Comparison of ENCODE assay signal across 12 mouse cellular contexts in genomic region chr1:128643316-128643776, GRCm38 (mm10). TPM values are rescaled to one million over a fixed set of nuclear protein-coding genes. Genes with fewer than 3 reads are reported as not detected.
DNase-seq lines count a peak whose midpoint lies in the region; ATAC-seq and TF ChIP-seq lines count a peak whose summit lies in the region.
"Had no signal": no experiment of that assay in that cellular context is flagged by ENCODE, and none has a peak within 500 bp of the region (broad histone marks: within the 10 kb centered on the region; RNA-seq: fewer than 3 reads in every experiment).

No protein-coding gene starts in this region.

- H3K4me3 ChIP-seq in heart, embryonic 12.5 days: no peak overlapping the region
- H3K4me3 ChIP-seq in lung, embryonic 16.5 days (ENCODE audit: low read length): no peak overlapping the region
- H3K4me3 ChIP-seq in limb, embryonic 14.5 days (replicated peaks; ENCODE audit: low read length): no peak overlapping the region
- H3K4me3 ChIP-seq: liver, embryonic 13.5 days had no signal

- H3K9me3 ChIP-seq in heart, embryonic 12.5 days (replicated peaks): no peaks in the 10 kb centered on the region
- no peaks in the 10 kb centered on the region for H3K9me3 ChIP-seq in lung, embryonic 16.5 days (ENCODE audit: control insufficient read depth, low read length)
- no peaks in the 10 kb centered on the region for H3K9me3 ChIP-seq in limb, embryonic 14.5 days (ENCODE audit: control insufficient read depth, low read length)
- H3K9me3 ChIP-seq: liver, embryonic 13.5 days had no signal

- TF ChIP-seq POLR2A in limb, embryonic 14.5 days (IDR thresholded peaks at IDR 0.05; ENCODE audit: borderline replicate concordance, extremely low read depth, insufficient read depth, insufficient read length): no peak

- peak overlapping the region; percentile 14; the same call in 1 of the 2 replicates for H3K9ac ChIP-seq in heart, embryonic 12.5 days
- no peak overlapping the region for H3K9ac ChIP-seq in lung, embryonic 16.5 days (ENCODE audit: low read length)
- H3K9ac ChIP-seq in limb, embryonic 14.5 days (ENCODE audit: low read depth, low read length, severe bottlenecking): no peak overlapping the region
- H3K9ac ChIP-seq: liver, embryonic 13.5 days had no signal

- WGBS in heart, embryonic 12.5 days: 12% methylated on average over 4 of the region's 4 CpGs
- 8% methylated on average over 4 of the region's 4 CpGs for WGBS in lung, embryonic 16.5 days
- WGBS in limb, embryonic 14.5 days: 6% methylated on average over 4 of the region's 4 CpGs

- DNase-seq in heart, postnatal 4 days: no peak
- no peak for DNase-seq in lung, postnatal 4 days
- peak; percentile 60 for DNase-seq in embryo, embryonic 11 days
- DNase-seq in limb, embryonic 14.5 days (ENCODE audit: low spot score): peak; percentile 42
- no peak for DNase-seq in left cerebral cortex, adult 8-10 months (ENCODE audit: low spot score in 2 of 2)
- no peak for DNase-seq in right cerebral cortex, postnatal 14 days
- DNase-seq: adrenal gland, postnatal 10 days; kidney, postnatal 10 days; liver, embryonic 13.5 days; thymus, postnatal 36 days had no signal

- peaks cover 27% of the 10 kb centered on the region for H3K4me1 ChIP-seq in heart, embryonic 12.5 days (replicated peaks)
- H3K4me1 ChIP-seq in lung, embryonic 16.5 days (replicated peaks; ENCODE audit: control insufficient read depth, insufficient read depth, low read length): peaks cover 11% of the 10 kb centered on the region
- 0 out of 2 replicates have a peak, but pooled peaks cover 8% of the 10 kb centered on the region for H3K4me1 ChIP-seq in limb, embryonic 14.5 days (ENCODE audit: control insufficient read depth, insufficient read depth, low read length)
- H3K4me1 ChIP-seq: liver, embryonic 13.5 days had no signal

- 0 out of 2 replicates have a peak, but pooled peaks cover 5% of the 10 kb centered on the region for H3K27me3 ChIP-seq in heart, embryonic 12.5 days (replicated peaks)
- H3K27me3 ChIP-seq in lung, embryonic 16.5 days (ENCODE audit: control insufficient read depth, insufficient read depth, low read depth, low read length): no peaks in the 10 kb centered on the region
- H3K27me3 ChIP-seq in limb, embryonic 14.5 days (ENCODE audit: control insufficient read depth, insufficient read depth, low read length): no peaks in the 10 kb centered on the region
- H3K27me3 ChIP-seq: liver, embryonic 13.5 days had no signal

- H3K36me3 ChIP-seq in heart, embryonic 12.5 days: no peaks in the 10 kb centered on the region
- H3K36me3 ChIP-seq in lung, embryonic 16.5 days (ENCODE audit: control insufficient read depth, insufficient read depth, low read length): no peaks in the 10 kb centered on the region
- no peaks in the 10 kb centered on the region for H3K36me3 ChIP-seq in limb, embryonic 14.5 days (ENCODE audit: control insufficient read depth, insufficient read depth, low read length)
- H3K36me3 ChIP-seq: liver, embryonic 13.5 days had no signal

- peak overlapping the region; percentile 33; the same call in 1 of the 2 replicates for H3K27ac ChIP-seq in heart, embryonic 12.5 days (ENCODE audit: poor library complexity, severe bottlenecking)
- peak overlapping the region; percentile 60 for H3K27ac ChIP-seq in lung, embryonic 16.5 days (ENCODE audit: low read length)
- no peak overlapping the region for H3K27ac ChIP-seq in limb, embryonic 14.5 days (replicated peaks; ENCODE audit: low read depth, low read length)
- H3K27ac ChIP-seq: liver, embryonic 13.5 days had no signal

- peak overlapping the region; percentile 23; the same call in 1 of the 2 replicates for H3K4me2 ChIP-seq in heart, embryonic 12.5 days
- no peak overlapping the region for H3K4me2 ChIP-seq in lung, embryonic 16.5 days (ENCODE audit: low read depth, low read length)
- H3K4me2 ChIP-seq in limb, embryonic 14.5 days (replicated peaks; ENCODE audit: low read depth, low read length, severe bottlenecking): no peak overlapping the region
- H3K4me2 ChIP-seq: liver, embryonic 13.5 days had no signal

- ATAC-seq in heart, embryonic 12.5 days (ENCODE audit: insufficient number of reproducible peaks, low FRiP score): no peak
- ATAC-seq in lung, embryonic 16.5 days (ENCODE audit: low read depth): peak; percentile 35; the same call in 1 of the 2 replicates
- ATAC-seq in limb, embryonic 14.5 days (ENCODE audit: low FRiP score, low read depth): peak; percentile 50

RNA-seq across cellular contexts. Expression of gene Cxcr4, which starts 51.3 kb away (rescaled TPM):
- polyA plus RNA-seq in heart, embryonic 12.5 days (2016; fragmentation: Nextera tagmentation; extraction: Ambion mirVana): 0.95 and 1.5 TPM in 2 replicates
- 10 to 100 TPM in 1 of 2 experiments, 1 to 10 TPM in 1; 8.3 to 10.8 TPM for total RNA-seq in heart, postnatal 4 days (2021)
- polyA plus RNA-seq in lung, embryonic 16.5 days (2015; fragmentation: Nextera tagmentation; extraction: Ambion mirVana): 9.0 and 9.1 TPM in 2 replicates
- polyA plus RNA-seq in limb, embryonic 14.5 days (2012; rRNA removed): 28.6 and 37.5 TPM in 2 replicates
- 2.9 and 3.6 TPM in 2 replicates for polyA plus RNA-seq in limb, embryonic 14.5 days (2014; fragmentation: Nextera tagmentation; extraction: Ambion mirVana)
- 1 to 10 TPM; 2.0 to 2.5 (median 2.2) TPM for total RNA-seq in left cerebral cortex, adult 8-10 months (2022)

Comparison
In these comparisons a context has a peak if more than half of its experiments do, and no peak if none do; other contexts are left out.
1. DNase-seq: peak in embryo, embryonic 11 days (single experiment) and limb, embryonic 14.5 days (single experiment); none in heart, postnatal 4 days (single experiment), lung, postnatal 4 days (0 of 2), left cerebral cortex, adult 8-10 months (0 of 2) and right cerebral cortex, postnatal 14 days (single experiment).